Mouse (Mus musculus): ENCODE results near the gene Fam32a. TPM values are rescaled to one million over a fixed set of nuclear protein-coding genes. Genes with fewer than 3 reads are reported as not detected.

The Fam32a gene
- polyA plus RNA-seq, 1 experiment from 2014 or later: 73.3 TPM

GRCm38 (mm10) chr8:72220758-72221157 is 1.2 kb downstream of the Fam32a start:
- 89% methylated on average over 4 of the region's 4 CpGs for WGBS
- Histone ChIP-seq H3K4me1 (replicated peaks; ENCODE audit: control insufficient read depth, insufficient read depth, low read length) (peaks cover 10% of the 10 kb centered on the region; the same call in 1 of the 2 replicates), H3K4me2 (ENCODE audit: low read length) (peak overlapping the region; percentile 93), H3K9me3 (ENCODE audit: control insufficient read depth, low read length) (no peaks in the 10 kb centered on the region), H3K27me3 (replicated peaks; ENCODE audit: control insufficient read depth, insufficient read depth, low read length) (peaks cover 8% of the 10 kb centered on the region; the same call in 1 of the 2 replicates), H3K36me3 (ENCODE audit: control insufficient read depth, insufficient read depth, low read length) (peaks cover 31% of the 10 kb centered on the region), H3K9ac (ENCODE audit: low read length) (peak overlapping the region; percentile 85; the same call in 1 of the 2 replicates), H3K4me3 (ENCODE audit: low read depth, low read length) (peak overlapping the region; percentile 94), H3K27ac (ENCODE audit: low read depth) (no peak overlapping the region)
- DNase-seq (ENCODE audit: low spot score): no peak
- ATAC-seq (replicated peaks; ENCODE audit: low FRiP score, low TSS enrichment, low read depth): no peak

- Histone ChIP-seq H3K36me3 (ENCODE audit: control insufficient read depth, insufficient read depth, low read length) (peaks cover 31% of the 10 kb centered on the region), H3K4me3 (ENCODE audit: low read depth, low read length) (no peak overlapping the region), H3K27me3 (replicated peaks; ENCODE audit: control insufficient read depth, insufficient read depth, low read length) (peaks cover 2% of the 10 kb centered on the region; the same call in 1 of the 2 replicates), H3K9ac (ENCODE audit: low read length) (no peak overlapping the region), H3K9me3 (ENCODE audit: control insufficient read depth, low read length) (no peaks in the 10 kb centered on the region), H3K4me1 (replicated peaks; ENCODE audit: control insufficient read depth, insufficient read depth, low read length) (peaks cover 10% of the 10 kb centered on the region; the same call in 1 of the 2 replicates), H3K4me2 (ENCODE audit: low read length) (no peak overlapping the region), H3K27ac (ENCODE audit: low read depth) (no peak overlapping the region)
- ATAC-seq (replicated peaks; ENCODE audit: low FRiP score, low TSS enrichment, low read depth): no peak
- no peak for DNase-seq (ENCODE audit: low spot score)
- WGBS: 89% methylated on average over 5 of the region's 5 CpGs
Observed at GRCm38 (mm10) chr8:72222656-72223055, 3.1 kb downstream of the Fam32a start.

- Histone ChIP-seq H3K27ac (ENCODE audit: low read depth) (peak within 1 kb of the TSS; percentile 94), H3K4me2 (ENCODE audit: low read length) (peak within 1 kb of the TSS; percentile 65), H3K27me3 (replicated peaks; ENCODE audit: control insufficient read depth, insufficient read depth, low read length) (no peaks in the 10 kb centered on the region), H3K9ac (ENCODE audit: low read length) (peak within 1 kb of the TSS; percentile 62), H3K9me3 (ENCODE audit: control insufficient read depth, low read length) (no peaks in the 10 kb centered on the region), H3K4me3 (ENCODE audit: low read depth, low read length) (peak within 1 kb of the TSS; percentile 81), H3K4me1 (replicated peaks; ENCODE audit: control insufficient read depth, insufficient read depth, low read length) (peaks cover 5% of the 10 kb centered on the region), H3K36me3 (ENCODE audit: control insufficient read depth, insufficient read depth, low read length) (no peaks in the 10 kb centered on the region)
- peak; percentile 99 for DNase-seq (ENCODE audit: low spot score)
- under 1% methylated on average over 54 of the region's 54 CpGs for WGBS
- ATAC-seq (replicated peaks; ENCODE audit: low FRiP score, low TSS enrichment, low read depth): peak; percentile 96
Observed at GRCm38 (mm10) chr8:72239499-72240402, 20.2 kb downstream of the Fam32a start, which contains the start of gene Ap1m1. Ap1m1 (plus strand) TSS chr8:72240018.

DNA sequence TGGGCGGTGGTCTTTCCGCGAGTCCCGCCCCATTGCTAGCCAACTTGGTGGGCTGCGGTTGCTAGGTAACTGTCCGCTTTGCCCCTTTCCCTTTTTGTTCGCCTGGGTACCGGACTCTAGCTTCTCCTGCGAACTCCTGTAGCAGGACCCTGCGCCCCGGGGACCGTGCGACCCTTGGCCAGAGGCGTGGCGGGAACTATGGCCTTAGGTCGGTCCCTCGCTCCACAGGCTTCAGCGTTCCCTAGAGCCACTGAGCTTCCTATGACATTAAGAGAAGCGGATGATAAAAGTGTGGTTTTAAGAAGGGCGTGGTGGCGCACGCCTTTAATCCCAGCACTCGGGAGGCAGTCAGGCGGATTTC is 20.9 kb downstream of the Fam32a start:
- peak overlapping the region; percentile 65 for H3K4me2 ChIP-seq (ENCODE audit: low read length)
- DNase-seq (ENCODE audit: low spot score): no peak

GRCm38 (mm10) chr8:72240951-72241350 is 21.4 kb downstream of the Fam32a start:
- 0 out of 2 replicates have a peak, but pooled peaks cover 3% of the 10 kb centered on the region for H3K36me3 ChIP-seq (ENCODE audit: control insufficient read depth, insufficient read depth, low read length)
- peak; percentile 53 for DNase-seq (ENCODE audit: low spot score)
- H3K9me3 ChIP-seq (ENCODE audit: control insufficient read depth, low read length): no peaks in the 10 kb centered on the region
- no peaks in the 10 kb centered on the region for H3K27me3 ChIP-seq (replicated peaks; ENCODE audit: control insufficient read depth, insufficient read depth, low read length)
- H3K4me3 ChIP-seq (ENCODE audit: low read depth, low read length): peak overlapping the region; percentile 81
- ATAC-seq (replicated peaks; ENCODE audit: low FRiP score, low TSS enrichment, low read depth): no peak
- peak overlapping the region; percentile 62 for H3K9ac ChIP-seq (ENCODE audit: low read length)
- no peak overlapping the region; the same call in 1 of the 2 replicates for H3K27ac ChIP-seq (ENCODE audit: low read depth)
- H3K4me1 ChIP-seq (replicated peaks; ENCODE audit: control insufficient read depth, insufficient read depth, low read length): peaks cover 5% of the 10 kb centered on the region
- WGBS: 68% methylated on average over 7 of the region's 7 CpGs
- peak overlapping the region; percentile 65 for H3K4me2 ChIP-seq (ENCODE audit: low read length)

More for the DNA sequence above, 20.9 kb downstream of the Fam32a start:
- Histone ChIP-seq H3K36me3 (ENCODE audit: control insufficient read depth, insufficient read depth, low read length) (no peaks in the 10 kb centered on the region), H3K27me3 (replicated peaks; ENCODE audit: control insufficient read depth, insufficient read depth, low read length) (no peaks in the 10 kb centered on the region), H3K9me3 (ENCODE audit: control insufficient read depth, low read length) (no peaks in the 10 kb centered on the region), H3K4me3 (ENCODE audit: low read depth, low read length) (peak overlapping the region; percentile 81), H3K27ac (ENCODE audit: low read depth) (peak overlapping the region; percentile 94), H3K9ac (ENCODE audit: low read length) (peak overlapping the region; percentile 62), H3K4me1 (replicated peaks; ENCODE audit: control insufficient read depth, insufficient read depth, low read length) (peaks cover 5% of the 10 kb centered on the region)
- peak; percentile 73 for ATAC-seq (replicated peaks; ENCODE audit: low FRiP score, low TSS enrichment, low read depth)
- WGBS: 1% methylated on average over 24 of the region's 24 CpGs

DNA sequence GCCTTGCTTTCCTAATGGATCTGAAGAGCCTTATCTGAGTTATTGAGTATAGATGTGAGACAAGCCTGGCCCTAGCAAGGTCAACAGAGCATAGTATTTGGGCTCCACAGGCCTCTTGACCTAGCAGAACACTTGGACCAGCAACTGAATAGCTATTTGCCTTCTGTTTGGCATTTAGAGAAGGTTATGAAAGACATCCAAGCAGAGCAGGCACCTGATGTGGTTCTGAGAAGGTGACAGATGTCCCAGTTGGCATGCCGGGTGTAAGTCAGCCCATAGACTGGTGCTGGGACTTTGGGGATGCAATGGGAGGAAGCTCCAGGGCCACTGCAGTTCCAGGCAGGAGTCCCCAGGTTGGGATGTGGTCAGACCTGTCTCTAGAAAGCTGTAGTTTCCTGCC is 22.7 kb downstream of the Fam32a start:
- no peak overlapping the region for H3K4me3 ChIP-seq (ENCODE audit: low read depth, low read length)
- H3K4me2 ChIP-seq (ENCODE audit: low read length): no peak overlapping the region
- WGBS: 92% methylated on average over 1 of the region's 1 CpGs
- no peaks in the 10 kb centered on the region for H3K27me3 ChIP-seq (replicated peaks; ENCODE audit: control insufficient read depth, insufficient read depth, low read length)
- no peak for ATAC-seq (replicated peaks; ENCODE audit: low FRiP score, low TSS enrichment, low read depth)
- DNase-seq (ENCODE audit: low spot score): no peak
- H3K36me3 ChIP-seq (ENCODE audit: control insufficient read depth, insufficient read depth, low read length): peaks cover 14% of the 10 kb centered on the region
- H3K27ac ChIP-seq (ENCODE audit: low read depth): no peak overlapping the region
- no peak overlapping the region for H3K9ac ChIP-seq (ENCODE audit: low read length)
- peaks cover 5% of the 10 kb centered on the region for H3K4me1 ChIP-seq (replicated peaks; ENCODE audit: control insufficient read depth, insufficient read depth, low read length)
- H3K9me3 ChIP-seq (ENCODE audit: control insufficient read depth, low read length): no peaks in the 10 kb centered on the region

GRCm38 (mm10) chr8:72244610-72245009 is 25.1 kb downstream of the Fam32a start:
- ATAC-seq (replicated peaks; ENCODE audit: low FRiP score, low TSS enrichment, low read depth): no peak
- Histone ChIP-seq H3K9me3 (ENCODE audit: control insufficient read depth, low read length) (no peaks in the 10 kb centered on the region), H3K27me3 (replicated peaks; ENCODE audit: control insufficient read depth, insufficient read depth, low read length) (no peaks in the 10 kb centered on the region), H3K4me1 (replicated peaks; ENCODE audit: control insufficient read depth, insufficient read depth, low read length) (peaks cover 5% of the 10 kb centered on the region), H3K4me2 (ENCODE audit: low read length) (no peak overlapping the region), H3K9ac (ENCODE audit: low read length) (no peak overlapping the region), H3K27ac (ENCODE audit: low read depth) (no peak overlapping the region), H3K4me3 (ENCODE audit: low read depth, low read length) (no peak overlapping the region), H3K36me3 (ENCODE audit: control insufficient read depth, insufficient read depth, low read length) (peaks cover 17% of the 10 kb centered on the region)
- DNase-seq (ENCODE audit: low spot score): no peak
- WGBS: 77% methylated on average over 2 of the region's 2 CpGs

GRCm38 (mm10) chr8:72257171-72257901 is 37.8 kb downstream of the Fam32a start:
- 57% methylated on average over 7 of the region's 7 CpGs for WGBS
- DNase-seq (ENCODE audit: low spot score) (peak; percentile 70), ATAC-seq (replicated peaks; ENCODE audit: low FRiP score, low TSS enrichment, low read depth) (0 out of 2 replicates have a peak, but pooled peaks have one; percentile 30)
- Histone ChIP-seq H3K27ac (ENCODE audit: low read depth) (no peak overlapping the region), H3K27me3 (replicated peaks; ENCODE audit: control insufficient read depth, insufficient read depth, low read length) (no peaks in the 10 kb centered on the region), H3K9me3 (ENCODE audit: control insufficient read depth, low read length) (no peaks in the 10 kb centered on the region), H3K4me2 (ENCODE audit: low read length) (no peak overlapping the region), H3K36me3 (ENCODE audit: control insufficient read depth, insufficient read depth, low read length) (peaks cover 23% of the 10 kb centered on the region), H3K4me3 (ENCODE audit: low read depth, low read length) (no peak overlapping the region), H3K4me1 (replicated peaks; ENCODE audit: control insufficient read depth, insufficient read depth, low read length) (no peaks in the 10 kb centered on the region), H3K9ac (ENCODE audit: low read length) (no peak overlapping the region)

Measured in intestine, embryonic 14.5 days (tissue).